Mouse (Mus musculus): Measurements from ENCODE around the gene Drap1. TPM values are rescaled to one million over a fixed set of nuclear protein-coding genes. Genes with fewer than 3 reads are reported as not detected.
A peak's percentile ranks its signal among the peaks of the same experiment; 100 is the strongest.

The Drap1 gene
- polyA plus RNA-seq, 1 experiment = 410 TPM

DNA sequence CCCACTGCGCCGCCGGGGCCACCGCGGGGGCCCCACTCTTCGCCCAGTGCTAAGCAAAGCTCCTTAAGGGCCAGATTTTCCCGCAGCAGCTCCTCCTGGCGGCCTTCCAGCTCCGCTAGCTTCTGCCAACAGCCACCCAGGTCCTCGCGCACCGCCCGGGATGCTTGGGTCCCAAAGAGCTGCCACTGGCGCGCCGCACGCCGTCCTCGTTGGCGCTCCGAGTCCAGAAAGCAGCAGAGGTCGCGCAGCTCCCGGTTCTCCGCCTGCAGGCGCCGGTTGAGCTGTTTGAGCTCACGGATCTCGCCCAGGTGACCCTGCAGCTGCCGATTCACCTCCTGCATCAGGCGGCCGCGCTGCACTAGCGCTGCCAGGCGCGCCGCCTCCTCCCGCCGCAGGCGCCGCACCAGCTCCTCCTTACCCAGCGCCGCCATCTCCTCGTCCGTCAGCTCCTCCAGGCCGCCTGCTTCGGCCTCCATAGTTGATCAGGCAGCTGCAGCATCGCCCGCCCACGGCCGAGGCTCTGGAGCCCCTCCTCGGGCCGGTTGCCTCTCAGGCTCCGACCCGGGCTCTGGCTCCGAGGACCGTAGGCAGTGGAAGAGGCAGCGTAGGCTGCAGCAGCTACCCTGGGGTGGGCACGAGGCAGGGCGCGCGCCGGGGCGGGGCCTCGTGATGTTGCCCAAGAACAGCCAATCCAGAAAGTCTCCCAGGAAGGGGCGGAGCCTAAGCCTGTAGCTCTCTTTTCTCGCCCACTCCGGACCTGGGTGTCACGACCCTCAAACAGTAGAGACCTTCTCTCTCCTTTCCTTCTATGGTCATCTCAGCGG, 32.4 kb upstream of the Drap1 start:
- Histone ChIP-seq H3K4me3 (ENCODE audit: insufficient read depth, low read depth, low read length) (peak overlapping the region; percentile 86), H3K27ac (replicated peaks; ENCODE audit: low read depth, low read length) (peak overlapping the region; percentile 96), H3K4me1 (ENCODE audit: control insufficient read depth, insufficient read depth, insufficient read length, low read length) (peaks cover 2% of the 10 kb centered on the region)

DNA sequence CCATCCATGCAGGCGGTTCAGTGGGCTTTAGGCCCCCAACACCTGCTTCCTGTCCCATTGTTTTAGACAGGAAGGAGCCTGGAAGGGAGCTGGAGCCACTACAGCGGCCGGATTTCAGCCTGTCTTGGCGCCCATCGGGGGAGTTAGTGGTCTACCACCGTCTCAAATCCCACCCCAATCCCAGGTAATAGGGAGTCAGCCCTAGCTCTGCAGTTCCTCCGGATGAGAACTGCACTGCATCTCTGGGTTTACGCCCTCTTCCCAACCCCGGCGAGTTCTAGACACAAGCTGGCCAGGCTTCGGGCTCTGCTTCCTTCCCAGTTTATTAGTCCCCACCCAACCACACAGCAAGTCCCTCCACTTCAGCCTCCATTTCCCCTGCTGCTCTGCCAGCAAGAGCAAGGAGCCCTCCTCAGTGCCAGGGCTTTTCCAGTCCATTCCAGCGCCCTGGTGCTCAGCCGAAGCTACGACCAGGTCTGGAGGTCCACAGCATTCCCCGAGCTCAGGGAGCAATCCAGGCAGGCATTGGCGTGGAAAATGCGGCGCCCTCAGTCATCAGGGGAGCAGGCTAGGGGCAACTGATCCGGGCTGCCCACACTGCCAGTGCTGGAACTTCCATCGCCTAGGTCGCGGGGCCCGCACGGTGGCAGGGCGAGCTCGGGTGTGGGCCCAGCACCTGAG, 31.6 kb upstream of the Drap1 start:
- peak overlapping the region; percentile 96 for H3K27ac ChIP-seq (replicated peaks; ENCODE audit: low read depth, low read length)
- peak overlapping the region; percentile 86 for H3K4me3 ChIP-seq (ENCODE audit: insufficient read depth, low read depth, low read length)
- H3K4me1 ChIP-seq (ENCODE audit: control insufficient read depth, insufficient read depth, insufficient read length, low read length) = peaks cover 2% of the 10 kb centered on the region

DNA sequence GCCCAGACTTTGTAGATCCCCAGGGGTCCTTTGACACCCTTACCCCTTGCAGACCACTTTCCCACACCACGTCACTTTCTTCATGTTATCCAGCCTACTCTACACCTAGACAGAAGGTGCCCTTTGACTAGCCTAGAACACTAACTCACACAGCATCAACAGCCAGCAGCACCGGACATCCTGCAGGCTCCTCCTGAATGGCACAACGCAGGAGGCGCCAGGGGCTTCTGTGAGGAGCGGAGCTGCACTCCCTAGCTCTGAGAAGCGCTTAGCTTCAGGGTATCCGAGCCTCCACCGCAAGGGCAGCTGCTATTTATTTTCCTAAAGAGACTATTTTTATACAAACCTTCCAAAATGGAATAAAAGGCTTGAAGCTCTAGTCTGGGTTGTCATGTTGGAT, 30.8 kb upstream of the Drap1 start:
- H3K4me3 ChIP-seq (ENCODE audit: insufficient read depth, low read depth, low read length) = peak overlapping the region; percentile 86
- H3K27ac ChIP-seq (replicated peaks; ENCODE audit: low read depth, low read length) = peak overlapping the region; percentile 84
- H3K4me1 ChIP-seq (ENCODE audit: control insufficient read depth, insufficient read depth, insufficient read length, low read length) = peaks cover 2% of the 10 kb centered on the region

DNA sequence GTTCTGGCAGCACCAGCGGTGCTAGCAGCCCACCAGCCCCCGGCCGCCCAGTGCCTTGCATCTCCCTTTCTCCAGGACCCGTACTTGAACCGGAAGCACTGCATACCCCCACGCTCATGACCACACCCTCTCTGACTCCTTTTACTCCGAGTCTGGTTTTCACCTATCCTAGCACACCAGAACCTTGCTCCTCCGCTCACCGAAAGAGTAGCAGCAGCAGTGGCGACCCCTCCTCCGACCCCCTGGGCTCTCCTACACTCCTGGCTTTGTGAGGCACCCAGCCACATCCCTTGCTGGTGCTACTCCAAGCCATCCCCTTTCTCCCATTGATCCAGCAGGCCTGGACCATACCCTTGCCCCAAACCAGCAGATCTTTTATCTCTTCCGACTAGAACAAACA, 30.3 kb upstream of the Drap1 start:
- H3K4me3 ChIP-seq (ENCODE audit: insufficient read depth, low read depth, low read length) = peak overlapping the region; percentile 86
- H3K27ac ChIP-seq (replicated peaks; ENCODE audit: low read depth, low read length) = peak overlapping the region; percentile 84; the same call in 1 of the 2 replicates
- peaks cover 2% of the 10 kb centered on the region for H3K4me1 ChIP-seq (ENCODE audit: control insufficient read depth, insufficient read depth, insufficient read length, low read length)

DNA sequence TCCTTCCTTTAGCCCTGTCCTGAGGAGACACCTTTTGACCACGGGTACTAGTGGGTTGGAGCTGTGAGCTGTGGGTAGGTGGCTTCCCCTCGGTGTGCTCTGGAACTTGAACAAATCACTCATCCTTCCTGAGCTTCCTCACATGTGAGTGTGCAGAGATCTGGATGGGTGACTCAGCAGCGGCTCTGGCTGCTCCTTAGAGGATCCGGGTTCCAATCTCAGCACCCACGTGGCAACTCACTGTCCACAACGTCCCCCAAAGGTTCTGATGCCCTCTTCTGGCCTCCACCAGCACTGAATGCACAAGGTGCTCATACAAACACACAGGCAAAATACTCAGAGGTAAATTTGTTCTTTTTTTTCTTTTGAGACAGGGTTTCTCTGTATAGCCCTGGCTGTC, 27.0 kb upstream of the Drap1 start:
- no peak overlapping the region for H3K4me3 ChIP-seq (ENCODE audit: insufficient read depth, low read depth, low read length)
- H3K27ac ChIP-seq (replicated peaks; ENCODE audit: low read depth, low read length) = no peak overlapping the region
- peaks cover 11% of the 10 kb centered on the region for H3K4me1 ChIP-seq (ENCODE audit: control insufficient read depth, insufficient read depth, insufficient read length, low read length)

DNA sequence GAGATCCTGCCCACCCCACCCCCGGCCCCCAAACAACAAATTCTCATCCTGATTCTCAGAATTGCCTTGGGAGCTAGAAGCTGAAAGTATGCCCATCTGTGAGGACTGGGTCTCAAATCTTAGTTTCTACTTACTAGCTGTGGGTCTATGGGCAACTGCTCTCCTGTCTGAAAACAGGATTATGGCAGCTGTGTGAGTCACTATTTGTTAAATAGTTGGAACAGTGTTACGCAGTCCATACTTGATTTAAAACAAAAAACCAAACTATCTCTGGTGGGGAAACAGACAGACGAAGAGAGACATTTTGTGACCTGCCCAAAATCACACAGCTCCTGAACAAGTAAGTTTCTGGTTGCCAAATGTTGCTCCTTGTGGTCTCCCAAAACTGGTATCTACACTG, 24.9 kb upstream of the Drap1 start:
- Histone ChIP-seq H3K4me3 (ENCODE audit: insufficient read depth, low read depth, low read length) (no peak overlapping the region), H3K4me1 (ENCODE audit: control insufficient read depth, insufficient read depth, insufficient read length, low read length) (peaks cover 11% of the 10 kb centered on the region), H3K27ac (replicated peaks; ENCODE audit: low read depth, low read length) (no peak overlapping the region)

DNA sequence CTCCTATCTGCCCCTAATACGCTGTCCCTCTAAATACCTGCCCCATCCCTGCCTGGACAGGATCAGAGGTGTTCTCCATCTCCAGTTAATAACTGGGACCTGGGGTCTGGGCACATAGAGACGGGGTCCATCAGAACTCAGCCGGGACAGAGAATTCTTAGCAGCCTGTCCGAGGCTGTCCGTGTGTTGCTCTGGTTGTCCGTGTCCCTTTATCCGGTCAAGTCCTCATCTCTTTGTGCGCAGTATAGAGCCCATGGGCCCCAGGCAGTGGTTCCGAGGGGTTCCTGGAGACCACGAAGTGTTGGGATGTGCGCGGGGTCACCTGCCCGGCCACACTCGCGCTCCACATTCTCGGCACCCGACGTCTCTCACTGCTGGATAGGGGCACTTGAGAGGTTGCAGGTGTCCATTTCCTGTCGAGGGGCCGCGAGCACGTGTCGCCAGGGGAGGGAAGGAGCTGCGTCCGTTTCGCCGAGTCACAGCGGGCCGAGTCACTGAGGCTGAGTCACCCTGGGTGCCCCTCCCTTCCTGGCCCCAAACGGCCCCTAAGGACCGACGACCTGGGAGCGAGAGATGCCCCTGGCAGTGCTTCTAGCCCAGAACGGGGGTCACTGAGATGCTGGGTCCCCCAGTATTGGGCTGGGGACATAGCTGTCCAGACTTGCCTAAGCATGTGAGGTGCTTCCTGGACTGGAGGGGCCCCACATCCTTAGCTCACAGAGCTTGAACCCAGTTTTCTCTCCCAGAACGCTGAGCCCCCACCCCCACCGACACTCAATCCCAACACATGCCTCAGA, 23.8 kb upstream of the Drap1 start:
- H3K4me3 ChIP-seq (ENCODE audit: insufficient read depth, low read depth, low read length) = peak overlapping the region; percentile 81
- peaks cover 9% of the 10 kb centered on the region; the same call in 1 of the 2 replicates for H3K4me1 ChIP-seq (ENCODE audit: control insufficient read depth, insufficient read depth, insufficient read length, low read length)
- H3K27ac ChIP-seq (replicated peaks; ENCODE audit: low read depth, low read length) = no peak overlapping the region

DNA sequence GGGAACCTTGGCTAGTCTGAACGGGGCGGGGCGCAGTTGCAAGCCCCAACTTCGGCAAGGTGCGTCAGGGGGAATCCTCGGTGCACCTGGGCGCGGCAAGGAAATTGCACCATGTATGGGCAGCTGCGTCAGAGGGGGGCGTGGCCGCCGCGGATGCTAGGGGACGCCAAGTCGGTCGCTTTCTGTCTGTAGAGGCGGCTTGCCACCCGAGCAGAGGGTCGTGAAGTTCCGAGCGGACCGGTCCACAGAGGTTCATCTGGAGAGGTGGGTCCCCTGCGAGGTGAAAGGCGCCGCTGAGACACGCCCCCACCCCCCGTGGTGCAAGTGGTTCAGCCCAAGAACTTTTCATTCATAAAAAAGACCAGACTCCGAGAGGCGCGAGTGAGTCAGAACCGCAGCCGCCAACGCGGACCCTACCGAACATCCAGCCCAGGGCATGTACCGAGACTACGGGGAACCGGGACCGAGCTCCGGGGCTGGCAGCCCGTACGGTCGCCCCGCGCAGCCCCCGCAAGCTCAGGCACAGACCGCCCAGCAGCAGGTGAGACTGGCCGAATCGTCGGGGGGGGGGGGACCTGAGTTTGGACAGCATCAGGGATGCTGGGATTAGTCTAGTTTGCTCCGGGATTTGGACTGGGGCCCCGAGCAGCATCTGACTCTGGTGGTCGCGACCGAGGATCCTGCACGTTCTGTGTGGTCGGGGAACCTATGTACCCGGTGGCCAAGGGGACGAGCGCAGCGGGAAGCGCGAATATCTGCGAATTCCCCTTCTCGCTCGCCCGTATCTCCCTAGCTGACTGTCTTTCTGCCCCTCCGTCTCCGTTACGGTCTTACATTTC, 23.0 kb upstream of the Drap1 start, which contains the start of gene Fosl1:
TSS of gene Fosl1 (plus strand) at position 33 of the 839 bp plus-strand sequence.
- Histone ChIP-seq H3K4me1 (ENCODE audit: control insufficient read depth, insufficient read depth, insufficient read length, low read length) (peaks cover 9% of the 10 kb centered on the region; the same call in 1 of the 2 replicates), H3K4me3 (ENCODE audit: insufficient read depth, low read depth, low read length) (peak within 1 kb of the TSS; percentile 81), H3K27ac (replicated peaks; ENCODE audit: low read depth, low read length) (no peak within 1 kb of the TSS)

DNA sequence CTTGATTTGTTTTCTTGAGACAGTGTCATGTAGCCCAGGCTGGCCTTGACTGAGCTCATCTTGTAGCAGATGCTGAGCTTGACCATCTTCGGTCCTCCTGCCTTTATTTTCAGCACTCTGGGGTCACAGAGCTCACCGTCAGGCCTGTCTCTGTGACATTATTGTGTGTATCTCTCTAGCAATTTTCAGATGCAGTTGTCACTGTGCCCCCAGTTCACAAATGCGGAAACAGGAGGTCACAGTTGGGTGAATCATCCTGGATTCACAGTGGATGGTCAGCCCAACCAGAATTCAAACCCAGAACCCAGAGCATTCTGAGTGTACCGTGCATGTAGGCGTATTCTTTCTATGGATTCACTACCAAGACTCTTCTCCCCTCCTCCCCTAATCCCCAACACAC, 21.0 kb upstream of the Drap1 start:
- Histone ChIP-seq H3K27ac (replicated peaks; ENCODE audit: low read depth, low read length) (no peak overlapping the region), H3K4me3 (ENCODE audit: insufficient read depth, low read depth, low read length) (no peak overlapping the region)

DNA sequence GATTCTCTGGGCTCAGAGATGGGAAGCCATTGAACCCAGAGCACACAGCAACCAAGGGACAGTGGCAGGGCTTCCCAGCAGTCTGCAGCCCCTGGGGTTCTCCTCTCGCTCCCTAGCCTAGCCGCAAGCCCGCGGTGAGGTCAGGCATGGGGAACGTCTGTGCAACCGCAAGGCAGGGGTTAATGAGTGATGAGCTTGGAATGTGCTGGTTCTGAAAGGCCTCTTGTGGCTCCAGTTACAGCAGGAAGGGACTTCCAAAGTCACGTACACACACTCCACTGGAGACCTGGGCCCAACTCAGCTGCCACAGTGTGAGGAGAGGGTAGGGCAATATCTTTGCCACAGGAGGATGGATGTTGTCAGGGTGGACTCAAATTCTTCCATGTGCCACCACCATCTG, 20.2 kb upstream of the Drap1 start:
- no peak overlapping the region for H3K4me3 ChIP-seq (ENCODE audit: insufficient read depth, low read depth, low read length)
- no peak overlapping the region for H3K27ac ChIP-seq (replicated peaks; ENCODE audit: low read depth, low read length)
- peaks cover 9% of the 10 kb centered on the region; the same call in 1 of the 2 replicates for H3K4me1 ChIP-seq (ENCODE audit: control insufficient read depth, insufficient read depth, insufficient read length, low read length)

More for the DNA sequence above, 21.0 kb upstream of the Drap1 start:
- H3K4me1 ChIP-seq (ENCODE audit: control insufficient read depth, insufficient read depth, insufficient read length, low read length) = peaks cover 9% of the 10 kb centered on the region; the same call in 1 of the 2 replicates

DNA sequence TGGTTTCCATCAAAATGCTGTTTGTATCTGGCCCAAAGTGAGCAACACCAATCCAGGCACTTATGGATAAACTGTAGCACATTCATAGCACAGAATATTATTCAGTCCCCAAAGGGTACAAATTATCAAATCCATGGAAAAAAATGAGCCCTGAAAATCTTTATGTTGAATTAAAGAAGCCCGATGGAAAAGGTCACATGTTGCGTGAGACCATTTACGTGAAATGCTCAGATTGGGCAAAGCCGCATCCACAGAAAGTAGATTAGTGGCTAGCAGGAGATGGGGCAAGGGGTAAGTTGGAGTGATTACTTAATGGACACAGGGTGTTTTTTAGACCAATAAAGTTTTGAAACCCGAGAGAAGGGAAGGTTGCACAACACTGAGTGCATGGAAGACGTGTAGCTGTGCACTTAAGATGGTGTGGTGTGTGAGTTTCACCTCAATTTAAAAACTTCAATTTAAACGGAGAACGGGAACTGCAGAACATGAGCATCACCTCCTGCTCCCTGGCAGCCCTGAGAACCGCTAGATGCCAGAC, 19.7 kb upstream of the Drap1 start:
- Histone ChIP-seq H3K27ac (replicated peaks; ENCODE audit: low read depth, low read length) (no peak overlapping the region), H3K4me1 (ENCODE audit: control insufficient read depth, insufficient read depth, insufficient read length, low read length) (peaks cover 9% of the 10 kb centered on the region; the same call in 1 of the 2 replicates), H3K4me3 (ENCODE audit: insufficient read depth, low read depth, low read length) (no peak overlapping the region)

DNA sequence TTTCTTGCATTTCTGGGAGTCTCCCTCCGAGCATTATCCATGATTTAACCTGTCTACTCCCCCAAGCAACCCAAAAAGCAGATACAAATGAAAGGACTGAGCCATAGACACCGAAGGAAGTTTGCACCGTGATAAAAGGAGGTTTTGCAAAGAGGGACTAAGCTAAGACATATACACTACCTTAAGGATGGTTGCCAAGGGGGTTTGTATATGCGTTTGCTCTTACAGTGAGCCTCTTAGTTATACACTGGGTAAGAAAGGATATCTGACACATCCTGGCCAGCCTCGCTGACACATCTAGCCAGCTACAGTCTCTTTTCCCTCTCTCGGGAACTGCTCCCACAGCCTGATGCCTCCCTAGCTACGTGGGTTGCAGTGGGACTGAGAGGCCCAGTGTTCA, 9.2 kb upstream of the Drap1 start:
- peaks cover 4% of the 10 kb centered on the region; the same call in 1 of the 2 replicates for H3K4me1 ChIP-seq (ENCODE audit: control insufficient read depth, insufficient read depth, insufficient read length, low read length)
- H3K4me3 ChIP-seq (ENCODE audit: insufficient read depth, low read depth, low read length) = peak overlapping the region; percentile 55; the same call in 1 of the 2 replicates
- H3K27ac ChIP-seq (replicated peaks; ENCODE audit: low read depth, low read length) = peak overlapping the region; percentile 63

DNA sequence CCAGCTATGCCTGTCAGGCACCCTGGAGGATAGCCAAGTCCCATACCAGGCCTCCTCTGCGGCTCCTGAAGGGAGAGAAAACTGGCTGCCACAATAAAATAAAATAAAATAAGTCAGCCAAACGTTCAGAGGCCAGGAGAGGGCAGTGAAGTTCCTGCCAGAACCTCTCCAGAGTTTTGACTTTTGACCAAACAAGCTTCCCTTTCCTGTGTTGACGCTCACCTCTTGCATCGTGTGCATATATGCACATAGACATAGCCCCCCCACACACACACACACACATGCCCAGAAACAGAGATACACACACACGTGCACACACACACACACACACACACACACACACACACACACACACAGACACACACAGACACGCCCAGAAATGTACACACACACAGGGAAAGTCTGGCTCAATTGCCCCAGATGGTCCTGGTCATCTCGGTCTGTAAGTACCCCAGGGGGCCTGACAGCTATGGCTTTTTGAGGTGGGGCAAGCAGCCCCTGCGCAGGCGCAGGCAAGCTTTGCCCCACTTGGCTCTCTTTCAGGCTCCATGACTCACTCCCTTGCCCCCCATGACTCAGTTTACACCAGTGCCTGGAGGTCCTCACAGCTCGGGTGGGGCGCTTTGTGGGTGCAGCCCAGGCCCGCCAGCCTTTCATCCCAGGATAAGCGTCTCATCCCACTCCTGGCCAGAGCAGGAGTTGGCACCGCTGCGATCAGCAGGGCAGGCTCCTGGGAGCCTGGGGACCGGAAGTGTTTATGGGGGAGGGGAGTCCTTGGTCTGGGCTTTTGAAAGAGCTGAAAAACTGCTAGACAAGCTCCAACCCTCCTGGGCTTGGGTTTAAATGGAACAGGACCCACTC, 8.4 kb upstream of the Drap1 start:
- peak overlapping the region; percentile 63 for H3K27ac ChIP-seq (replicated peaks; ENCODE audit: low read depth, low read length)
- peak overlapping the region; percentile 55 for H3K4me3 ChIP-seq (ENCODE audit: insufficient read depth, low read depth, low read length)
- peaks cover 4% of the 10 kb centered on the region; the same call in 1 of the 2 replicates for H3K4me1 ChIP-seq (ENCODE audit: control insufficient read depth, insufficient read depth, insufficient read length, low read length)
